Mouse (Mus musculus) gonadal fat pad, adult 2 months (tissue): Measurements from ENCODE around the gene Cnga3. TPM values are rescaled to one million over a fixed set of nuclear protein-coding genes. Genes with fewer than 3 reads are reported as not detected.
A peak's percentile ranks its signal among the peaks of the same experiment; 100 is the strongest.

Source experiments
- DNase-seq: peaks from one replicate; pipeline ENCODE4 v3.0.0-alpha.2; 2012; ENCODE audit warnings: low read depth
- polyA plus RNA-seq: library from polyadenylated mRNA; depleted of rRNA; stranded (reverse); fragments of >200 nt; gene quantifications from 2 replicates; pipeline ENCODE4 v1.2.3, GENCODE M21; 2012; rRNA removed

Cnga3 gene
- polyA plus RNA-seq, 1 experiment = 0.12 TPM

- no peak for DNase-seq
Measured at GRCm38 (mm10) chr1:37286556-37286955, 72.3 kb downstream of the Cnga3 start.

GRCm38 (mm10) chr1:37287748-37288147 is 73.5 kb downstream of the Cnga3 start:
- DNase-seq = no peak

- no peak for DNase-seq
Measured at GRCm38 (mm10) chr1:37288181-37288935, 74.1 kb downstream of the Cnga3 start.

GRCm38 (mm10) chr1:37288941-37289340 is 74.7 kb downstream of the Cnga3 start:
- DNase-seq = no peak

- no peak for DNase-seq
Measured at GRCm38 (mm10) chr1:37296414-37296813, 82.2 kb downstream of the Cnga3 start.

- no peak for DNase-seq
Measured at GRCm38 (mm10) chr1:37298904-37299303, 84.7 kb downstream of the Cnga3 start.

GRCm38 (mm10) chr1:37299540-37300491 is 85.6 kb downstream of the Cnga3 start, which contains the start of gene Inpp4a:
Gene Inpp4a, plus strand, starts transcription at chr1:37299865.
- DNase-seq = peak; percentile 41

- DNase-seq = peak; percentile 17
Measured at GRCm38 (mm10) chr1:37300650-37301049, 86.4 kb downstream of the Cnga3 start.

- DNase-seq = no peak
Measured at GRCm38 (mm10) chr1:37302801-37303200, 88.6 kb downstream of the Cnga3 start.

- DNase-seq = no peak
Measured at GRCm38 (mm10) chr1:37305691-37306287, 91.6 kb downstream of the Cnga3 start.

- no peak for DNase-seq
Measured at GRCm38 (mm10) chr1:37307586-37307985, 93.4 kb downstream of the Cnga3 start.

- DNase-seq = no peak
Measured at GRCm38 (mm10) chr1:37308021-37308742, 93.9 kb downstream of the Cnga3 start.

- no peak for DNase-seq
Measured at GRCm38 (mm10) chr1:37308743-37309100, 94.5 kb downstream of the Cnga3 start.

- DNase-seq = no peak
Measured at GRCm38 (mm10) chr1:37309939-37310515, 95.8 kb downstream of the Cnga3 start.

Other genes starting within 250 kb of the Cnga3 start
- gene Vwa3b, start 187.8 kb upstream of the Cnga3 start, polyA plus RNA-seq = 0.42 and 1.5 TPM in 2 replicates
- gene Inpp4a, start 85.4 kb downstream of the Cnga3 start, polyA plus RNA-seq = 10.6 and 14.2 TPM in 2 replicates
- 65.9 and 71.7 TPM in 2 replicates for gene Coa5, start 215.7 kb downstream of the Cnga3 start, polyA plus RNA-seq
- gene Unc50, start 215.7 kb downstream of the Cnga3 start, polyA plus RNA-seq = 61.6 and 64.9 TPM in 2 replicates